22 mouse cellular contexts compared by ENCODE assay signal in genomic region chr16:21483803-21484202, GRCm38 (mm10).
A peak's percentile ranks its signal among the peaks of the same experiment; 100 is the strongest.
DNase-seq lines count a peak whose midpoint lies in the region; ATAC-seq lines count a peak whose summit lies in the region.
"Had no signal": no experiment of that assay in that cellular context is flagged by ENCODE, and none has a peak within 500 bp of the region (broad histone marks: within the 10 kb centered on the region; RNA-seq: fewer than 3 reads in every experiment).

No protein-coding gene starts in this region.

- no peak overlapping the region for H3K27ac ChIP-seq in heart, embryonic 10.5 days
- H3K27ac ChIP-seq in heart, embryonic 11.5 days (ENCODE audit: low read depth, low read length) = no peak overlapping the region
- H3K27ac ChIP-seq: embryonic facial prominence, embryonic 13.5 days; embryonic facial prominence, embryonic 15.5 days; forebrain, embryonic 10.5 days; forebrain, embryonic 12.5 days had no signal

- no peaks in the 10 kb centered on the region for H3K27me3 ChIP-seq in heart, embryonic 10.5 days (ENCODE audit: insufficient read depth, poor library complexity, severe bottlenecking)
- no peaks in the 10 kb centered on the region for H3K27me3 ChIP-seq in heart, embryonic 11.5 days (ENCODE audit: control insufficient read depth, insufficient read depth, low read length)
- H3K27me3 ChIP-seq: embryonic facial prominence, embryonic 13.5 days; embryonic facial prominence, embryonic 15.5 days; forebrain, embryonic 12.5 days had no signal

- H3K36me3 ChIP-seq in heart, embryonic 10.5 days = peaks cover 4% of the 10 kb centered on the region; the same call in 1 of the 2 replicates
- H3K36me3 ChIP-seq in heart, embryonic 11.5 days (ENCODE audit: control insufficient read depth, insufficient read depth, low read length) = no peaks in the 10 kb centered on the region
- H3K36me3 ChIP-seq: embryonic facial prominence, embryonic 13.5 days; embryonic facial prominence, embryonic 15.5 days had no signal

- no peak overlapping the region for H3K4me3 ChIP-seq in heart, embryonic 10.5 days
- no peak overlapping the region for H3K4me3 ChIP-seq in heart, embryonic 11.5 days (ENCODE audit: low read depth, low read length)
- H3K4me3 ChIP-seq: embryonic facial prominence, embryonic 13.5 days; embryonic facial prominence, embryonic 15.5 days; erythroblast, embryonic 14.5 days; forebrain, embryonic 10.5 days; forebrain, embryonic 12.5 days had no signal

- intact Hi-C loops in heart, postnatal 14 days (cut with DNase I) = no loop called here
- intact Hi-C loops in left cerebral cortex, postnatal 4 days (cut with DNase I) = loop anchor here (10.0 kb wide), 1 partner anchor 331 kb away; no protein-coding TSS in a partner anchor
- intact Hi-C loops in left cerebral cortex, postnatal 10 days (cut with DNase I) = no loop called here

- no peak overlapping the region for H3K4me2 ChIP-seq in heart, embryonic 11.5 days
- H3K4me2 ChIP-seq: embryonic facial prominence, embryonic 13.5 days; embryonic facial prominence, embryonic 15.5 days; forebrain, embryonic 12.5 days had no signal

- H3K9ac ChIP-seq in heart, embryonic 11.5 days (ENCODE audit: low read depth, low read length) = no peak overlapping the region
- H3K9ac ChIP-seq: embryonic facial prominence, embryonic 13.5 days; embryonic facial prominence, embryonic 15.5 days; forebrain, embryonic 12.5 days had no signal

- H3K9me3 ChIP-seq in heart, embryonic 10.5 days = no peaks in the 10 kb centered on the region
- H3K9me3 ChIP-seq in heart, embryonic 11.5 days (replicated peaks; ENCODE audit: control insufficient read depth, low read length) = no peaks in the 10 kb centered on the region
- H3K9me3 ChIP-seq: embryonic facial prominence, embryonic 13.5 days; embryonic facial prominence, embryonic 15.5 days; forebrain, embryonic 10.5 days; forebrain, embryonic 12.5 days had no signal

- DNase-seq in cerebellum, postnatal 14 days = peak; percentile 62 to 71
- DNase-seq in cerebellum, postnatal 4 days (ENCODE audit: low spot score in 2 of 2) = no peak
- peak; percentile 32 to 43 for DNase-seq in heart, adult 18-20 months
- no peak for DNase-seq in heart, embryonic 10.5 days (ENCODE audit: low spot score)
- peak; percentile 34 to 40 for DNase-seq in heart, postnatal 14 days
- peak; percentile 33 for DNase-seq in left cerebral cortex, postnatal 4 days
- DNase-seq in left cerebral cortex, postnatal 10 days (ENCODE audit: extremely low spot score in 1 of 2, low spot score in 2 of 2) = no peak
- DNase-seq: adrenal gland, adult 2 months; adrenal gland, postnatal 10 days; adrenal gland, postnatal 25 days; cerebellum, adult 11 months; cerebellum, adult 18-20 months; cerebellum, adult 8-10 months; embryo, embryonic 11 days had no signal

- 69% methylated on average over 5 of the region's 5 CpGs for WGBS in heart, embryonic 10.5 days
- WGBS in heart, embryonic 11.5 days (ENCODE audit: insufficient replicate concordance) = 76% methylated on average over 5 of the region's 5 CpGs

- H3K4me1 ChIP-seq in heart, embryonic 10.5 days = no peaks in the 10 kb centered on the region
- no peaks in the 10 kb centered on the region for H3K4me1 ChIP-seq in heart, embryonic 11.5 days (ENCODE audit: control insufficient read depth, insufficient read depth, low read length)
- H3K4me1 ChIP-seq: embryonic facial prominence, embryonic 13.5 days; embryonic facial prominence, embryonic 15.5 days; forebrain, embryonic 10.5 days; forebrain, embryonic 12.5 days had no signal

- no peak for ATAC-seq in heart, embryonic 11.5 days (replicated peaks; ENCODE audit: insufficient number of reproducible peaks, low FRiP score, low TSS enrichment)
- ATAC-seq: forebrain, embryonic 14.5 days; forebrain, embryonic 16.5 days had no signal

Comparison
In these comparisons a context has a peak if more than half of its experiments do, and no peak if none do; other contexts are left out.
1. DNase-seq: peak in cerebellum, postnatal 14 days (2 of 2), heart, adult 18-20 months (2 of 2), heart, postnatal 14 days (2 of 2) and left cerebral cortex, postnatal 4 days (single experiment); none in cerebellum, postnatal 4 days (0 of 2), heart, embryonic 10.5 days (single experiment) and left cerebral cortex, postnatal 10 days (0 of 2).